Mouse (Mus musculus): ENCODE results near the gene Nr2c2. TPM values are rescaled to one million over a fixed set of nuclear protein-coding genes. Genes with fewer than 3 reads are reported as not detected.

Gene Nr2c2
- polyA plus RNA-seq, 1 experiment: 14.3 TPM

DNA sequence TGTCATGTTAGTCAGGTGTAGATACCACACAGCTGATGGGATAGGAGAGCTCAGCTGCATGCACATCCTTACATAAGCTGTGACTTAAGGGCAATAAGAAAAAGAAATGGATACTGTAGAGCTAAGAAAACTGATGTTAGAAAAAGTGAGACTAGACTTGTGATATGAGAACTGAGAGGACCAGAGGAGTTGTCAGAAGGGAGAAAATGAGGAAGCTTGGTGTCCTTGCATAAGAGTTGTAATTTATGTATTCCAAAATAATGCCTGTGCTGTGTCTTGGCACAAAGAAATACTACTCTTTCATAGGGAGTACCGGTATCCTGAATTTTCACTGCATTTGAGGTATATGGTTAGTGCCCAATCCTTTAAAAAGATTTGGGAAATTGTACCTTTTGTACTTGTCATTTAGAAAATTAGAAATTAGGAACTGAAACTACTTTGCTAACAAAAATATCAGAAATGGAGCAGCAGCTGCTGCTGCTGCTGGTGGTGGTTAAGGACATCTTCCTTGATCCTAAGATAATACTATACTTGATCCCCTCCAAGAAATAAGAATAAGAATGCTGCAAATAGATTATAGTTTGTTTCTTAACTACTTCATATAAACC, 35.8 kb downstream of the Nr2c2 start:
- WGBS: 32% methylated on average over 1 of the region's 1 CpGs
- peak in 1 of 2 experiments; percentile 18 for DNase-seq (ENCODE audit: low read depth in 1 of 2, low spot score in 2 of 2)
- no peaks in the 10 kb centered on the region for H3K27me3 ChIP-seq (ENCODE audit: control insufficient read depth, insufficient read depth, low read length)
- peaks cover 9% of the 10 kb centered on the region for H3K4me1 ChIP-seq (ENCODE audit: control insufficient read depth, insufficient read depth, insufficient read length)
- H3K36me3 ChIP-seq (ENCODE audit: control insufficient read depth, insufficient read depth, low read length): no peaks in the 10 kb centered on the region
- no peak overlapping the region for H3K27ac ChIP-seq (ENCODE audit: insufficient read depth, low read length)
- H3K4me3 ChIP-seq (ENCODE audit: extremely low read depth, insufficient read depth, insufficient read length): no peak overlapping the region
- TF ChIP-seq CTCF (IDR thresholded peaks at IDR 0.05; ENCODE audit: extremely low read depth, insufficient read depth, insufficient read length, insufficient replicate concordance) (no peak), POLR2A (IDR thresholded peaks at IDR 0.05; ENCODE audit: low read depth, low read length) (no peak)

DNA sequence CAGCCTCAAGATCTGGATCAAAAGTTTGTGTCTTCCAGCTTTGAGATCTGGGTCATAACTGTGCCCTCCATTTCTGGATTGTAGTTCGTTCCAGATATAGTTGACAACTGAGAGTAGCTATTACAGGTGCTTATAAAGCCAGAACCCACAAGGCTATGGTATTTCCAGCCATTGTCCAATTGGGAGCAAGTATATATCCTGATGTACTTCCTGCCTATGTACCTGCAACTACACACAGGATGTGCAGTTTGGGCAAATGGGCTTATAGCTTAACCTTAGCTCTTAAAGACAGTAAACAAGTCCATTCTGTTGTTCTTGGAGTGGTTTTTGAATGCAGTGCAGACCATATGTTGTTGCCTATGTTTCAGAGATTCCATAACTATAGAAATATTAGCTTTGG, 40.3 kb downstream of the Nr2c2 start:
- no peaks in the 10 kb centered on the region for H3K27me3 ChIP-seq (ENCODE audit: control insufficient read depth, insufficient read depth, low read length)
- peaks cover 2% of the 10 kb centered on the region for H3K36me3 ChIP-seq (ENCODE audit: control insufficient read depth, insufficient read depth, low read length)
- no peak overlapping the region for H3K27ac ChIP-seq (ENCODE audit: insufficient read depth, low read length)
- no peak overlapping the region for H3K4me3 ChIP-seq (ENCODE audit: extremely low read depth, insufficient read depth, insufficient read length)
- DNase-seq (ENCODE audit: low read depth in 1 of 2, low spot score in 2 of 2): no peak
- WGBS: 96% methylated on average over 1 of the region's 1 CpGs
- TF ChIP-seq POLR2A (IDR thresholded peaks at IDR 0.05; ENCODE audit: low read depth, low read length) (no peak), CTCF (IDR thresholded peaks at IDR 0.05; ENCODE audit: extremely low read depth, insufficient read depth, insufficient read length, insufficient replicate concordance) (no peak)
- peaks cover 7% of the 10 kb centered on the region for H3K4me1 ChIP-seq (ENCODE audit: control insufficient read depth, insufficient read depth, insufficient read length)

DNA sequence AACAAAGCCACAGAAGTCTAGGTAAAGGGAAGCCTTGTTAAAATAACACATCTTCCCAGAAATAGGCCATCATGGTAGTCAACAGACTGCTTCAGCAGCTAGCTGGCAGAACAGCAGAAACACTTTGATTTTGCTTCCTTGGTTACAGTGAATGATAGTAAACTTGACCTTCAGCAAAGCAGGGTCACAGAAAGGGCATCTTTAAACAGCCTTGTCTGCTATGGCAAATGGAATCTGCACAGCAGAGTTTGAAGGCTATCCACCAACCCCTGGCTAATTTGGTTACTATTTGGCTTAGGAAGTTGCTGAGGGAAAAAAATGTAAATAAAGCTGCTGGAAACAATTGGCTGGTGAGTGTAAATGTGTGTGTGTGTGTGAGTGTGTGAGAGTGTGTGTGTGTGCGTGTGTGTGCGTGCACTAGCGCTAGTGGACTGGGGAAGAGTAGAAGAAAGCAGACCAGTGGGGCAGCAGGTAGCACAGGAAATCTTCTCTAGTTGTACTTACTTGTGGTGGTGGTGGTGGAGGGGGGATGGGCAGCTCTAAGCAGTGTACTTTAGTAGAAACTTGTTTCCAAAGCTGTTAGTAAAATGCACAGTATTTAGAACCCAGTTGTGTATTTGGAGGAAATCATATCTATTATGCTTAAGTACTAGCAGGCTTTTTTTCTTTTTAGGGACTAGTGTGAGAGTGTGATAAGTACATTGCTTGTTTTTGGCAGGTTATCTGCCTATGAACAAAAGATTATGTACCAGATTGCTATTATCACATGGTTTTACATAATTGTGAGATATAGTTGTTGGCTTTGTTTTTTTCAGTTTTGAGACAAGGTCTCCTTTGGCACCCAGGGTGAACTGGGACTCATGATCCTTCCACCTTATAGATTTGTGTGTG, 41.1 kb downstream of the Nr2c2 start:
- WGBS: 53% methylated on average over 3 of the region's 3 CpGs
- no peaks in the 10 kb centered on the region for H3K27me3 ChIP-seq (ENCODE audit: control insufficient read depth, insufficient read depth, low read length)
- TF ChIP-seq POLR2A (IDR thresholded peaks at IDR 0.05; ENCODE audit: low read depth, low read length) (no peak), CTCF (IDR thresholded peaks at IDR 0.05; ENCODE audit: extremely low read depth, insufficient read depth, insufficient read length, insufficient replicate concordance) (no peak)
- no peak overlapping the region for H3K27ac ChIP-seq (ENCODE audit: insufficient read depth, low read length)
- peaks cover 7% of the 10 kb centered on the region for H3K4me1 ChIP-seq (ENCODE audit: control insufficient read depth, insufficient read depth, insufficient read length)
- peak in 1 of 2 experiments; percentile 12 for DNase-seq (ENCODE audit: low read depth in 1 of 2, low spot score in 2 of 2)
- H3K4me3 ChIP-seq (ENCODE audit: extremely low read depth, insufficient read depth, insufficient read length): no peak overlapping the region
- H3K36me3 ChIP-seq (ENCODE audit: control insufficient read depth, insufficient read depth, low read length): peaks cover 2% of the 10 kb centered on the region

DNA sequence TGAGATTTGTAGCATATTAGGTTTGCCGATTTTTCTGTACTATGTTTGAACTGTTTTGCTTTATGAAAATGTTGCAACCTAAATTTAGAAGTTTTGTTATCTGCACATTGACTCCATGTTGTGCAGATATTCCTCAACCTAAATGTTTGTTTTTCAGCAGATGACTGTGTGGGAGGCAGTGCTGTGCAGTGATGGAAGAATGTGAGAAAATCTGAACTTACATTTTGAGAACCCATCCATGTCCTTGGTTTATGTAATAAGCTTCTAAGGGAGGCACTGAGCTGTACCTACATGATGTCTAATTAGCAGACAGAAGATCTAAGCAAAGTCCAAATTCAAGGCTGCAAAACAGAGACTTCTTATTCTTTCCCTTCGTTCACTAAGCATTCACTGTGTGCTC, 42.4 kb downstream of the Nr2c2 start:
- Histone ChIP-seq H3K27me3 (ENCODE audit: control insufficient read depth, insufficient read depth, low read length) (no peaks in the 10 kb centered on the region), H3K27ac (ENCODE audit: insufficient read depth, low read length) (no peak overlapping the region), H3K4me3 (ENCODE audit: extremely low read depth, insufficient read depth, insufficient read length) (no peak overlapping the region), H3K36me3 (ENCODE audit: control insufficient read depth, insufficient read depth, low read length) (peaks cover 2% of the 10 kb centered on the region), H3K4me1 (ENCODE audit: control insufficient read depth, insufficient read depth, insufficient read length) (peaks cover 7% of the 10 kb centered on the region)
- DNase-seq (ENCODE audit: low read depth in 1 of 2, low spot score in 2 of 2): no peak
- WGBS: 95% methylated on average over 2 of the region's 2 CpGs
- TF ChIP-seq POLR2A (IDR thresholded peaks at IDR 0.05; ENCODE audit: low read depth, low read length): no peak
- no peak for TF ChIP-seq CTCF (IDR thresholded peaks at IDR 0.05; ENCODE audit: extremely low read depth, insufficient read depth, insufficient read length, insufficient replicate concordance)

DNA sequence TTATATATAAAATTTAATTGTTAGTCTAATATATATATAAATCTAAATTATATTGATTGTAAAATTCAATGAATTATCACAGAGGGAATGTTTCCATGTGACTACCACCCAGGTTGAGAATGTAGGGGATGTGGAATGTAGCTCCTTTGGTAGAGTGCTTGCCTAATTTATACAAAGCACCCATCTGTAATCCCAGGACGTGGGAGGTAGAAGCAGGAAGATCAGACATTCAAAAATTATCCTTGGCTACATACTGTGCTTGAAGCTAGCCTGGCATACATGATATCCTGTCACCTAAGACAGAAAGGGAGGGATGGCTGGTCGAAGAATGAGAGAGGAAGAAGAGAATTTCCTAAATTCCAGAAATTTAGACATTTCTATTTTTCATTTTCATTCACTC, 45.2 kb downstream of the Nr2c2 start:
- Histone ChIP-seq H3K27ac (ENCODE audit: insufficient read depth, low read length) (no peak overlapping the region), H3K4me1 (ENCODE audit: control insufficient read depth, insufficient read depth, insufficient read length) (peaks cover 5% of the 10 kb centered on the region), H3K27me3 (ENCODE audit: control insufficient read depth, insufficient read depth, low read length) (no peaks in the 10 kb centered on the region), H3K36me3 (ENCODE audit: control insufficient read depth, insufficient read depth, low read length) (peaks cover 8% of the 10 kb centered on the region), H3K4me3 (ENCODE audit: extremely low read depth, insufficient read depth, insufficient read length) (no peak overlapping the region)
- no peak for DNase-seq (ENCODE audit: low read depth in 1 of 2, low spot score in 2 of 2)
- TF ChIP-seq POLR2A (IDR thresholded peaks at IDR 0.05; ENCODE audit: low read depth, low read length) (no peak), CTCF (IDR thresholded peaks at IDR 0.05; ENCODE audit: extremely low read depth, insufficient read depth, insufficient read length, insufficient replicate concordance) (no peak)
- WGBS: 85% methylated on average over 2 of the region's 2 CpGs

DNA sequence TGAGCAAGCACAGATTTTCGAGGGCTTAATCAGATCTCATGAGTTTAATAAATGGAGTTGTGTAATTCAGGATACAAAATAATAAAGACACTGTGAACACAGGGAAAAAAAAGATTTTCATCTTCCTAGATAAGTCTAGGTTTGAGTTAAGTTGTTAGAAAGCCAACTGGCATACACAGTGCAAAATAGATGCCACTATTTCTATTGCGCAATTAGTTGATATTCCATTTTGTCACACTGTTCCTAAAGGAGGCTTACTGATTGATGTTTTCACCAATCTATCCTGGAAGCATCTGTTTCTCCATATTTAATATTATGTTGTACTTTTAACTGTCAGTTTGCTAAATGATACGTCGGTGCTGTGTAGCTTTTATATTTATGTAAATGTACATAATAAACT, 54.7 kb downstream of the Nr2c2 start:
- 97% methylated on average over 4 of the region's 4 CpGs for WGBS
- Histone ChIP-seq H3K27ac (ENCODE audit: insufficient read depth, low read length) (no peak overlapping the region), H3K4me3 (ENCODE audit: extremely low read depth, insufficient read depth, insufficient read length) (no peak overlapping the region), H3K36me3 (ENCODE audit: control insufficient read depth, insufficient read depth, low read length) (peaks cover 3% of the 10 kb centered on the region), H3K4me1 (ENCODE audit: control insufficient read depth, insufficient read depth, insufficient read length) (no peaks in the 10 kb centered on the region), H3K27me3 (ENCODE audit: control insufficient read depth, insufficient read depth, low read length) (no peaks in the 10 kb centered on the region)
- no peak for DNase-seq (ENCODE audit: low read depth in 1 of 2, low spot score in 2 of 2)
- TF ChIP-seq CTCF (IDR thresholded peaks at IDR 0.05; ENCODE audit: extremely low read depth, insufficient read depth, insufficient read length, insufficient replicate concordance) (no peak), POLR2A (IDR thresholded peaks at IDR 0.05; ENCODE audit: low read depth, low read length) (no peak)

DNA sequence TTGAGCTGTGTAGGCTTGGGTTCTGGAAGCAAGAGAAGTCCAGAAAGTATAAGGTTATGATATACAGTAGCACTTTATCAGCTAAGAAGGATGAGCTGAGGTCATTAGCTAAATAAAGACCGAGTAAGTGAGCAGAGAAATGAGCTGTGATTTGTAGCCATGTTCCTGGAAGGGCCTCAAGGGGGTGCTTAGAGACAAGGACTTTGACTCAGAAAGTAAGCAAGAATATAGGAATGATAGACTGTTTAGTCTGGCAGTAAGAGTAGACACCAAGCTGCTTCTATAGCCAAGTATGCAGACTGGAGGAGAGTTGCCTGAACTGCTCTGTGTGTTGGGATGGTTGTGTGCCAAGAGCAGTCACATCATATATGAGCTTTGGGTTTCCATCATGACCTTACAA, 62.6 kb downstream of the Nr2c2 start:
- no peak for DNase-seq (ENCODE audit: low read depth in 1 of 2, low spot score in 2 of 2)
- peaks cover 31% of the 10 kb centered on the region for H3K36me3 ChIP-seq (ENCODE audit: control insufficient read depth, insufficient read depth, low read length)
- WGBS: 90% methylated on average over 1 of the region's 1 CpGs

More for the DNA sequence above, 62.6 kb downstream of the Nr2c2 start:
- Histone ChIP-seq H3K27me3 (ENCODE audit: control insufficient read depth, insufficient read depth, low read length) (no peaks in the 10 kb centered on the region), H3K4me1 (ENCODE audit: control insufficient read depth, insufficient read depth, insufficient read length) (no peaks in the 10 kb centered on the region), H3K27ac (ENCODE audit: insufficient read depth, low read length) (no peak overlapping the region), H3K4me3 (ENCODE audit: extremely low read depth, insufficient read depth, insufficient read length) (no peak overlapping the region)
- TF ChIP-seq POLR2A (IDR thresholded peaks at IDR 0.05; ENCODE audit: low read depth, low read length) (no peak), CTCF (IDR thresholded peaks at IDR 0.05; ENCODE audit: extremely low read depth, insufficient read depth, insufficient read length, insufficient replicate concordance) (no peak)
